Mouse (Mus musculus) forebrain, embryonic 14.5 days (tissue): Measurements from ENCODE around the gene B4galnt3. TPM values are rescaled to one million over a fixed set of nuclear protein-coding genes. Genes with fewer than 3 reads are reported as not detected.

Source experiments
- ATAC-seq: fragments of 200-750 bp; cut with Nextera tagmentation; 2 replicates; pipeline ENCODE4 v1.8.0; 2017; ENCODE audit warnings: mild to moderate bottlenecking, moderate library complexity
- DNase-seq: peaks from one replicate; pipeline ENCODE4 v3.0.0-alpha.2; 2015; ENCODE audit warnings: low spot score
- H3K27ac ChIP-seq: fragments of 300-500 bp; sonication (generic); 2 replicates; pipeline ENCODE4 v1.5.1; 2014; ENCODE audit warnings: low read depth, mild to moderate bottlenecking, control low read depth, low read length, moderate library complexity
- H3K27me3 ChIP-seq: fragments of 300-500 bp; sonication (generic); replicated peaks from 2 replicates; pipeline ENCODE4 v1.6.1; 2014; ENCODE audit warnings: low read length, control low read depth, mixed read lengths; ENCODE audit not compliant: control insufficient read depth, insufficient read depth
- H3K36me3 ChIP-seq: fragments of 300-500 bp; sonication (generic); 2 replicates; pipeline ENCODE4 v1.6.1; 2014; ENCODE audit warnings: low read length, control low read depth; ENCODE audit not compliant: control insufficient read depth, insufficient read depth
- H3K4me1 ChIP-seq: fragments of 300-500 bp; sonication (generic); 2 replicates; pipeline ENCODE4 v1.6.1; 2014; ENCODE audit warnings: antibody characterized with exemption, low read length, control low read depth; ENCODE audit not compliant: control insufficient read depth, insufficient read depth
- H3K4me2 ChIP-seq: fragments of 300-500 bp; sonication (generic); 2 replicates; pipeline ENCODE4 v1.6.1; 2014; ENCODE audit warnings: mild to moderate bottlenecking, control low read depth, low read length
- H3K4me3 ChIP-seq: fragments of 300-500 bp; sonication (generic); 2 replicates; pipeline ENCODE4 v1.5.1; 2014; ENCODE audit warnings: low read depth, low read length, control low read depth
- H3K9ac ChIP-seq: fragments of 300-500 bp; sonication (generic); 2 replicates; pipeline ENCODE4 v1.6.1; 2014; ENCODE audit warnings: mild to moderate bottlenecking, low read length, control low read depth, moderate library complexity
- H3K9me3 ChIP-seq: fragments of 300-500 bp; sonication (generic); replicated peaks from 2 replicates; pipeline ENCODE4 v1.6.1; 2016; ENCODE audit warnings: low read length, control low read depth, mixed read lengths; ENCODE audit not compliant: control insufficient read depth
- WGBS: fragments of 180-500 bp; shearing (Covaris S2); extraction: QIAGEN DNeasy Blood & Tissue Kit; methylation state at CpG from one replicate; pipeline ENCODE4 v1.1.7; 2014; 5-methylcytosine and 5-hydroxymethylcytosine counted together
- polyA plus RNA-seq: library from polyadenylated mRNA; unstranded; fragments of >200 nt; fragmentation: Nextera tagmentation; extraction: Ambion mirVana; gene quantifications from 2 replicates; pipeline ENCODE4 v1.2.1, GENCODE M21; 2014

B4galnt3 gene
- not detected in 2 replicates for polyA plus RNA-seq

- H3K27me3 ChIP-seq: peaks cover 10% of the 10 kb centered on the region; the same call in 1 of the 2 replicates
- DNase-seq: peak; percentile 66
- peak within 1 kb of the TSS; percentile 62 for H3K9ac ChIP-seq
- H3K4me3 ChIP-seq: peak within 1 kb of the TSS; percentile 61
- ATAC-seq: peak; percentile 86
- peaks cover 2% of the 10 kb centered on the region; the same call in 1 of the 2 replicates for H3K4me1 ChIP-seq
- no peaks in the 10 kb centered on the region for H3K9me3 ChIP-seq
- under 1% methylated on average over 77 of the region's 79 CpGs for WGBS
- no peaks in the 10 kb centered on the region for H3K36me3 ChIP-seq
- no peak within 1 kb of the TSS for H3K27ac ChIP-seq
- peak within 1 kb of the TSS; percentile 99 for H3K4me2 ChIP-seq
These were observed at the start of gene B4galnt3, which contains the start of gene D330020A13Rik for GRCm38 (mm10) chr6:120294056-120294784. Gene B4galnt3, minus strand, starts transcription at chr6:120294559. Gene D330020A13Rik, plus strand, starts transcription at chr6:120294364.

- WGBS: 6% methylated on average over 1 of the region's 1 CpGs
- no peak overlapping the region for H3K9ac ChIP-seq
- DNase-seq: peak; percentile 77
- no peaks in the 10 kb centered on the region for H3K9me3 ChIP-seq
- no peaks in the 10 kb centered on the region for H3K27me3 ChIP-seq
- H3K36me3 ChIP-seq: peaks cover 55% of the 10 kb centered on the region
- no peak overlapping the region for H3K27ac ChIP-seq
- ATAC-seq: peak; percentile 46; the same call in 1 of the 2 replicates
- H3K4me3 ChIP-seq: no peak overlapping the region
- H3K4me1 ChIP-seq: no peaks in the 10 kb centered on the region
- H3K4me2 ChIP-seq: no peak overlapping the region
These were observed 49.6 kb upstream of the B4galnt3 start for GRCm38 (mm10) chr6:120343992-120344391.

GRCm38 (mm10) chr6:120332351-120332750 lies 38.0 kb upstream of the B4galnt3 start:
- ATAC-seq: no peak
- Histone ChIP-seq H3K27me3 (no peaks in the 10 kb centered on the region), H3K4me3 (no peak overlapping the region), H3K27ac (no peak overlapping the region), H3K4me1 (no peaks in the 10 kb centered on the region), H3K9ac (no peak overlapping the region), H3K4me2 (no peak overlapping the region), H3K9me3 (no peaks in the 10 kb centered on the region), H3K36me3 (peaks cover 70% of the 10 kb centered on the region)
- 80% methylated on average over 2 of the region's 2 CpGs for WGBS
- DNase-seq: peak; percentile 5

- no peaks in the 10 kb centered on the region for H3K4me1 ChIP-seq
- no peaks in the 10 kb centered on the region for H3K27me3 ChIP-seq
- peaks cover 24% of the 10 kb centered on the region for H3K36me3 ChIP-seq
- DNase-seq (peak; percentile 89), ATAC-seq (0 out of 2 replicates have a peak, but pooled peaks have one; percentile 37)
- H3K27ac ChIP-seq: no peak overlapping the region
- WGBS: 33% methylated on average over 6 of the region's 6 CpGs
- no peak overlapping the region for H3K4me2 ChIP-seq
- no peaks in the 10 kb centered on the region for H3K9me3 ChIP-seq
- H3K9ac ChIP-seq: no peak overlapping the region
- H3K4me3 ChIP-seq: no peak overlapping the region
These were observed 30.1 kb upstream of the B4galnt3 start for GRCm38 (mm10) chr6:120324295-120324927.

GRCm38 (mm10) chr6:120320369-120320768 lies 26.0 kb upstream of the B4galnt3 start:
- WGBS: 71% methylated on average over 2 of the region's 2 CpGs
- Histone ChIP-seq H3K4me1 (no peaks in the 10 kb centered on the region), H3K27me3 (no peaks in the 10 kb centered on the region), H3K9me3 (no peaks in the 10 kb centered on the region), H3K27ac (no peak overlapping the region), H3K4me2 (no peak overlapping the region), H3K9ac (no peak overlapping the region), H3K4me3 (no peak overlapping the region), H3K36me3 (peaks cover 6% of the 10 kb centered on the region; the same call in 1 of the 2 replicates)
- ATAC-seq (no peak), DNase-seq (no peak)

GRCm38 (mm10) chr6:120319129-120319528 lies 24.8 kb upstream of the B4galnt3 start:
- Histone ChIP-seq H3K27ac (no peak overlapping the region), H3K36me3 (no peaks in the 10 kb centered on the region), H3K9me3 (no peaks in the 10 kb centered on the region), H3K9ac (no peak overlapping the region), H3K4me2 (no peak overlapping the region), H3K4me3 (no peak overlapping the region), H3K4me1 (no peaks in the 10 kb centered on the region), H3K27me3 (no peaks in the 10 kb centered on the region)
- DNase-seq (no peak), ATAC-seq (no peak)
- WGBS: 96% methylated on average over 9 of the region's 9 CpGs

- ATAC-seq (no peak), DNase-seq (no peak)
- Histone ChIP-seq H3K36me3 (no peaks in the 10 kb centered on the region), H3K9ac (no peak overlapping the region), H3K9me3 (no peaks in the 10 kb centered on the region), H3K27me3 (no peaks in the 10 kb centered on the region), H3K4me1 (no peaks in the 10 kb centered on the region), H3K27ac (no peak overlapping the region), H3K4me2 (no peak overlapping the region), H3K4me3 (no peak overlapping the region)
- WGBS: 85% methylated on average over 11 of the region's 11 CpGs
These were observed 24.1 kb upstream of the B4galnt3 start for GRCm38 (mm10) chr6:120318303-120318940.

GRCm38 (mm10) chr6:120312443-120312842 lies 18.1 kb upstream of the B4galnt3 start:
- no peaks in the 10 kb centered on the region for H3K27me3 ChIP-seq
- no peak overlapping the region for H3K4me3 ChIP-seq
- DNase-seq (no peak), ATAC-seq (no peak)
- no peaks in the 10 kb centered on the region for H3K9me3 ChIP-seq
- H3K36me3 ChIP-seq: no peaks in the 10 kb centered on the region
- no peak overlapping the region for H3K4me2 ChIP-seq
- H3K9ac ChIP-seq: no peak overlapping the region
- no peak overlapping the region for H3K27ac ChIP-seq
- 86% methylated on average over 5 of the region's 5 CpGs for WGBS
- H3K4me1 ChIP-seq: no peaks in the 10 kb centered on the region
